Mouse (Mus musculus): ENCODE results near the gene Ercc1. TPM values are rescaled to one million over a fixed set of nuclear protein-coding genes. Genes with fewer than 3 reads are reported as not detected.
A peak's percentile ranks its signal among the peaks of the same experiment; 100 is the strongest.

Gene Ercc1
- total RNA-seq, 1 experiment: 53.2 TPM

- no peaks in the 10 kb centered on the region for H3K9me3 ChIP-seq (ENCODE audit: control insufficient read depth, insufficient read depth, low read depth, low read length)
- DNase-seq (ENCODE audit: low read depth, low spot score): no peak
- no peak for TF ChIP-seq MAFK (IDR thresholded peaks at IDR 0.05; ENCODE audit: insufficient read depth, low read depth, low read length)
- TF ChIP-seq CHD2 (IDR thresholded peaks at IDR 0.05; ENCODE audit: low read depth, low read length): no peak
- TF ChIP-seq ZNF384 (IDR thresholded peaks at IDR 0.05; ENCODE audit: low read depth, low read length): no peak
- no peak for TF ChIP-seq HCFC1 (IDR thresholded peaks at IDR 0.05; ENCODE audit: borderline replicate concordance, insufficient read depth, low read length)
- no peak for TF ChIP-seq ZC3H11A (IDR thresholded peaks at IDR 0.05; ENCODE audit: borderline replicate concordance, low read depth, low read length)
- H3K4me3 ChIP-seq (ENCODE audit: insufficient read depth in 1 of 2, low read depth in 1 of 2, low read length in 2 of 2, poor library complexity in 1 of 2, severe bottlenecking in 1 of 2): no peak overlapping the region
- in situ Hi-C loops (cut with MboI; ENCODE audit: low sequenced_read_pairs in 2 of 2, unreplicated experiment in 2 of 2): no loop called here
- H3K9ac ChIP-seq (ENCODE audit: insufficient read depth, low read depth, low read length, poor library complexity, severe bottlenecking): no peak overlapping the region
- no peaks in the 10 kb centered on the region for H3K36me3 ChIP-seq (ENCODE audit: control insufficient read depth, insufficient read depth, low read length, poor library complexity, severe bottlenecking)
- H3K4me1 ChIP-seq (ENCODE audit: control insufficient read depth in 2 of 2, insufficient read depth in 2 of 2, low read length in 2 of 2, poor library complexity in 1 of 2): peaks cover 0 to 11% of the 10 kb centered on the region in 2 experiments; a peak in 1 of 4 replicates
- no peak overlapping the region for H3K27ac ChIP-seq (ENCODE audit: insufficient read depth, low read depth, low read length, poor library complexity, severe bottlenecking)
These were observed 38.5 kb upstream of the Ercc1 start for GRCm38 (mm10) chr7:19305796-19306765.

GRCm38 (mm10) chr7:19306819-19307738 is 37.5 kb upstream of the Ercc1 start:
- H3K4me3 ChIP-seq (ENCODE audit: insufficient read depth in 1 of 2, low read depth in 1 of 2, low read length in 2 of 2, poor library complexity in 1 of 2, severe bottlenecking in 1 of 2): no peak overlapping the region
- DNase-seq (ENCODE audit: low read depth, low spot score): no peak
- H3K9ac ChIP-seq (ENCODE audit: insufficient read depth, low read depth, low read length, poor library complexity, severe bottlenecking): no peak overlapping the region
- TF ChIP-seq ZNF384 (IDR thresholded peaks at IDR 0.05; ENCODE audit: low read depth, low read length) (no peak), ZC3H11A (IDR thresholded peaks at IDR 0.05; ENCODE audit: borderline replicate concordance, low read depth, low read length) (no peak), CHD2 (IDR thresholded peaks at IDR 0.05; ENCODE audit: low read depth, low read length) (no peak), MAFK (IDR thresholded peaks at IDR 0.05; ENCODE audit: insufficient read depth, low read depth, low read length) (no peak)
- no peaks in the 10 kb centered on the region for H3K36me3 ChIP-seq (ENCODE audit: control insufficient read depth, insufficient read depth, low read length, poor library complexity, severe bottlenecking)
- no peaks in the 10 kb centered on the region for H3K9me3 ChIP-seq (ENCODE audit: control insufficient read depth, insufficient read depth, low read depth, low read length)
- no peak overlapping the region for H3K27ac ChIP-seq (ENCODE audit: insufficient read depth, low read depth, low read length, poor library complexity, severe bottlenecking)
- in situ Hi-C loops (cut with MboI; ENCODE audit: low sequenced_read_pairs in 2 of 2, unreplicated experiment in 2 of 2): no loop called here
- H3K4me1 ChIP-seq (ENCODE audit: control insufficient read depth in 2 of 2, insufficient read depth in 2 of 2, low read length in 2 of 2, poor library complexity in 1 of 2): peaks cover 0 to 6% of the 10 kb centered on the region in 2 experiments; a peak in 1 of 4 replicates

GRCm38 (mm10) chr7:19307739-19308453 is 36.7 kb upstream of the Ercc1 start:
- no peaks in the 10 kb centered on the region for H3K9me3 ChIP-seq (ENCODE audit: control insufficient read depth, insufficient read depth, low read depth, low read length)
- TF ChIP-seq CHD2 (IDR thresholded peaks at IDR 0.05; ENCODE audit: low read depth, low read length): peak; percentile 46; the same call in 1 of the 2 replicates
- no peak for TF ChIP-seq ZC3H11A (IDR thresholded peaks at IDR 0.05; ENCODE audit: borderline replicate concordance, low read depth, low read length)
- H3K36me3 ChIP-seq (ENCODE audit: control insufficient read depth, insufficient read depth, low read length, poor library complexity, severe bottlenecking): no peaks in the 10 kb centered on the region
- H3K4me3 ChIP-seq (ENCODE audit: insufficient read depth in 1 of 2, low read depth in 1 of 2, low read length in 2 of 2, poor library complexity in 1 of 2, severe bottlenecking in 1 of 2): peak overlapping the region; percentile 71 to 77
- peak overlapping the region; percentile 73; the same call in 1 of the 2 replicates for H3K27ac ChIP-seq (ENCODE audit: insufficient read depth, low read depth, low read length, poor library complexity, severe bottlenecking)
- peak; percentile 86 for DNase-seq (ENCODE audit: low read depth, low spot score)
- peak overlapping the region; percentile 52 for H3K9ac ChIP-seq (ENCODE audit: insufficient read depth, low read depth, low read length, poor library complexity, severe bottlenecking)
- peaks cover 0 to 6% of the 10 kb centered on the region in 2 experiments; a peak in 1 of 4 replicates for H3K4me1 ChIP-seq (ENCODE audit: control insufficient read depth in 2 of 2, insufficient read depth in 2 of 2, low read length in 2 of 2, poor library complexity in 1 of 2)
- in situ Hi-C loops (cut with MboI; ENCODE audit: low sequenced_read_pairs in 2 of 2, unreplicated experiment in 2 of 2): no loop called here
